Mouse (Mus musculus) urinary bladder, adult 18-20 months (tissue): ENCODE results near the gene Loxl3.

ENCODE experiments used
- DNase-seq, 2 experiments: peaks; one replicate each; pipeline ENCODE4 v3.0.0; 2022; ENCODE audit warnings: low spot score in 2 of 2, mixed read lengths in 2 of 2

The Loxl3 gene

GRCm38 (mm10) chr6:83053136-83053960, 19.4 kb downstream of the Loxl3 start:
- no peak for DNase-seq

GRCm38 (mm10) chr6:83054074-83054851, 20.3 kb downstream of the Loxl3 start, which contains the start of gene Aup1:
Gene Aup1, plus strand, starts transcription at chr6:83054521.
- peak; percentile 92 to 96 for DNase-seq

- no peak for DNase-seq
These were observed 21.0 kb downstream of the Loxl3 start, which contains the start of gene Htra2 for GRCm38 (mm10) chr6:83054871-83055431. Gene Htra2, minus strand, starts transcription at chr6:83055273.

- no peak for DNase-seq
These were observed 23.8 kb downstream of the Loxl3 start, which contains the start of gene Dqx1 for GRCm38 (mm10) chr6:83057790-83058189. Gene Dqx1, plus strand, starts transcription at chr6:83057844.

- no peak for DNase-seq
These were observed 24.8 kb downstream of the Loxl3 start for GRCm38 (mm10) chr6:83058725-83059124.

GRCm38 (mm10) chr6:83065995-83066394, 32.0 kb downstream of the Loxl3 start:
- no peak for DNase-seq

GRCm38 (mm10) chr6:83066441-83066840, 32.5 kb downstream of the Loxl3 start:
- no peak for DNase-seq

- DNase-seq = no peak
These were observed 34.2 kb downstream of the Loxl3 start for GRCm38 (mm10) chr6:83068221-83068620.

- DNase-seq = peak in 1 of 2 experiments; percentile 52
These were observed 34.9 kb downstream of the Loxl3 start for GRCm38 (mm10) chr6:83068706-83069487.

GRCm38 (mm10) chr6:83069488-83070246, 35.7 kb downstream of the Loxl3 start:
- peak in 1 of 2 experiments; percentile 21 for DNase-seq

GRCm38 (mm10) chr6:83070247-83070310, 36.1 kb downstream of the Loxl3 start, which contains the start of gene Tlx2:
Gene Tlx2, minus strand, starts transcription at chr6:83070293.
- no peak for DNase-seq

GRCm38 (mm10) chr6:83070311-83071219, 36.6 kb downstream of the Loxl3 start:
- peak in 1 of 2 experiments; percentile 49 for DNase-seq

GRCm38 (mm10) chr6:83071220-83071619, 37.2 kb downstream of the Loxl3 start:
- DNase-seq = no peak

- no peak for DNase-seq
These were observed 41.0 kb downstream of the Loxl3 start for GRCm38 (mm10) chr6:83074979-83075378.

GRCm38 (mm10) chr6:83077630-83078323, 43.8 kb downstream of the Loxl3 start, which contains the start of gene Pcgf1:
Gene Pcgf1, plus strand, starts transcription at chr6:83077869.
- peak in 1 of 2 experiments; percentile 73 for DNase-seq

- DNase-seq = peak; percentile 98 to 100
These were observed 44.4 kb downstream of the Loxl3 start for GRCm38 (mm10) chr6:83078324-83078858.

GRCm38 (mm10) chr6:83080210-83080609, 46.2 kb downstream of the Loxl3 start:
- DNase-seq = no peak

GRCm38 (mm10) chr6:83083497-83083896, 49.5 kb downstream of the Loxl3 start:
- DNase-seq = no peak

GRCm38 (mm10) chr6:83084477-83084876, 50.5 kb downstream of the Loxl3 start:
- no peak for DNase-seq
